Mouse (Mus musculus) thymus, adult 2 months (tissue): ENCODE data around the gene Cdkl5. TPM values are rescaled to one million over a fixed set of nuclear protein-coding genes. Genes with fewer than 3 reads are reported as not detected.

Experiments
- DNase-seq: peaks from one replicate; pipeline ENCODE4 v3.0.0; 2021
- H3K27ac ChIP-seq: fragments of 200-500 bp; 2 replicates; pipeline ENCODE4 v1.5.1; 2012; ENCODE audit warnings: low read length, control low read depth; ENCODE audit not compliant: control insufficient read depth, insufficient read depth
- H3K27me3 ChIP-seq: fragments of 200-500 bp; 2 replicates; pipeline ENCODE4 v1.6.1; 2012; ENCODE audit warnings: mild to moderate bottlenecking, low read length, moderate library complexity, mixed read lengths; ENCODE audit not compliant: control insufficient read depth, insufficient read depth
- H3K36me3 ChIP-seq: fragments of 200-500 bp; 2 replicates; pipeline ENCODE4 v1.6.1; 2012; ENCODE audit warnings: mild to moderate bottlenecking, low read length, moderate library complexity; ENCODE audit not compliant: control insufficient read depth, insufficient read depth
- H3K4me1 ChIP-seq: fragments of 200-500 bp; replicated peaks from 2 replicates; pipeline ENCODE4 v1.6.1; 2012; ENCODE audit warnings: low read length; ENCODE audit not compliant: control insufficient read depth, insufficient read depth
- H3K4me3 ChIP-seq: fragments of 200-500 bp; 2 replicates; pipeline ENCODE4 v1.5.1; 2012; ENCODE audit warnings: mild to moderate bottlenecking, low read length, control low read depth, moderate library complexity; ENCODE audit not compliant: control insufficient read depth, insufficient read depth
- CTCF ChIP-seq: fragments of 200-500 bp; IDR thresholded peaks from 2 replicates; pipeline ENCODE4 v1.5.1; 2012; ENCODE audit warnings: mild to moderate bottlenecking, control low read depth, low read length, moderate library complexity, borderline replicate concordance; ENCODE audit not compliant: control insufficient read depth, poor library complexity, insufficient read depth; ENCODE audit errors: extremely low read depth
- POLR2A ChIP-seq: fragments of 200-500 bp; IDR thresholded peaks from 2 replicates; pipeline ENCODE4 v1.6.1; 2012; ENCODE audit warnings: mild to moderate bottlenecking, low read length, control low read depth, moderate library complexity; ENCODE audit not compliant: control insufficient read depth, poor library complexity, insufficient read depth; ENCODE audit errors: extremely low read depth
- WGBS: fragments of 180-500 bp; shearing (Covaris S2); methylation state at CpG from one replicate; pipeline ENCODE4 v1.1.7; 2018; 5-methylcytosine and 5-hydroxymethylcytosine counted together
- polyA plus RNA-seq: library from polyadenylated mRNA; depleted of rRNA; stranded (reverse); fragments of >200 nt; gene quantifications from 2 replicates; pipeline ENCODE4 v1.2.3, GENCODE M21; 2012

The Cdkl5 gene
- polyA plus RNA-seq, 1 experiment: 0.98 TPM

- WGBS: 95% methylated on average over 2 of the region's 2 CpGs
- TF ChIP-seq POLR2A (no peak), CTCF (no peak)
Measured at GRCm38 (mm10) chrX:160901118-160901517, 93.4 kb downstream of the Cdkl5 start.

DNA sequence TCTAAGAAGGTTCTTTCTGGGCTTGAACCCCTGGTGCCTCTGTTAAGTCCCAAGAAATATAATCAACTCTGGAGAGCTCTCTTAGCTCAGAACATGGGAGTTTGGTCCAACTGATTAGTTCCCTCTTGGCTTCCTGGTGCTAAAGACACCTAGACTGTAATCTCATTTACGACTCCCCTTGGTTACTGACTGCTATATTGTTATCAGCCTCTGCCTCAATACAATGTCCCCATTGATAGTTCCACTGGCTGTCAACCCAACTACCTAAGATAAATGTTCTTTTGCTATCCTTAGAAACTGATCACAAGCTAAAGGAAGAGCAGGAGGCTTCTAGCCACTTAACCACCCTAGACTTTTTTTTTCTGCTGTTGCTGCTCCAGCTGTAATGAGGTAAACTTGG is 102.4 kb downstream of the Cdkl5 start:
- no peaks in the 10 kb centered on the region for H3K36me3 ChIP-seq
- whole genome bisulfite sequencing: 92% methylated on average over 1 of the region's 1 CpGs
- no peak for DNase-seq
- H3K27ac ChIP-seq: no peak overlapping the region
- no peak overlapping the region for H3K4me3 ChIP-seq
- TF ChIP-seq CTCF: no peak
- H3K27me3 ChIP-seq: no peaks in the 10 kb centered on the region
- no peaks in the 10 kb centered on the region for H3K4me1 ChIP-seq

More at GRCm38 (mm10) chrX:160901118-160901517, 93.4 kb downstream of the Cdkl5 start:
- Histone ChIP-seq H3K4me3 (no peak overlapping the region), H3K27me3 (no peaks in the 10 kb centered on the region), H3K36me3 (no peaks in the 10 kb centered on the region), H3K4me1 (no peaks in the 10 kb centered on the region), H3K27ac (no peak overlapping the region)
- DNase-seq: no peak

DNA sequence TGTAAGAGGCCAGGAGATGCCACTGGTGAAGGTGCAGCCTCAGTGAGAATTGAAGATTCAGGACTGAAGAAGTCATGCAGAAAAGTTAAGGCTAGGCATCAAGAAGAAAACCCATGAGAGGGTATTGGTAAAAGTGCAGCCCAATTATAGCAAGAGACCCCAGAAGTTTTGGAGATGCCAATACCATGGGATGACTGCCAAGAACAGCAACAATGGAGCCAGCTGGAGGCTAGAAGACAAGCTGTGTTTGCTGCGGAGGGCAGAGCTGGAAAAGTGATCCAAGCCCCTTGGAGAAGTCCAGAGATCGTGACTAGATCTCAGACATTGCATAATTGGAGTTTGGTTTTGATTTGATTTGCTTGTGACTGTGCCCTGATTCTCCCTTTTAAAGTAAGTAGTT is 108.2 kb downstream of the Cdkl5 start:
- H3K27ac ChIP-seq: no peak overlapping the region
- no peak overlapping the region for H3K4me3 ChIP-seq
- 98% methylated on average over 2 of the region's 2 CpGs for WGBS
- no peaks in the 10 kb centered on the region for H3K27me3 ChIP-seq
- H3K36me3 ChIP-seq: no peaks in the 10 kb centered on the region
- no peaks in the 10 kb centered on the region for H3K4me1 ChIP-seq
- no peak for DNase-seq
- TF ChIP-seq POLR2A (no peak), CTCF (no peak)

DNA sequence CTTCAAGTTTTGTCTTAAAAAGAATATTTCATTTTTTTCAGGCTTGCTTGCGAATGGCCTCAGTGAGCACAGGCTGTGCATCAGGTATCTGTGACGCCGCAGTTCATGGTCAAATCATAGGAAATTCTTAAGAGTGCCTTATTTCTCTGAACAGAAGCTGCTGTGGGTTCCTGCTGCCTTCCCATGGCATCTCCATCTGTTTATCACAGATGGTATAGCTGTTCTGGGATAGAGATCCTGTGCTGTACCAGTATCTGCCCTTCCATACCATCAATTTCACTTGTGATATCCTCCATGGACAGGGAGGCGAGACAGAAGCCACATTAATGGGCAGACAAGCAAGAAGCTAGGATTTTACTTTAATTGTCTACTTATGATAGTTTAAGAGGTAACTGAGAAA is 127.9 kb downstream of the Cdkl5 start:
- no peak overlapping the region for H3K4me3 ChIP-seq
- WGBS: 98% methylated on average over 4 of the region's 4 CpGs
- no peaks in the 10 kb centered on the region for H3K27me3 ChIP-seq
- H3K27ac ChIP-seq: no peak overlapping the region
- no peaks in the 10 kb centered on the region for H3K36me3 ChIP-seq
- no peak for TF ChIP-seq CTCF
- TF ChIP-seq POLR2A: no peak
- H3K4me1 ChIP-seq: no peaks in the 10 kb centered on the region
- DNase-seq: no peak

- TF ChIP-seq POLR2A: no peak
- TF ChIP-seq CTCF: no peak
- H3K4me3 ChIP-seq: no peak overlapping the region
- no peaks in the 10 kb centered on the region for H3K4me1 ChIP-seq
- DNase-seq: no peak
- no peak overlapping the region for H3K27ac ChIP-seq
- 94% methylated on average over 4 of the region's 4 CpGs for WGBS
- no peaks in the 10 kb centered on the region for H3K36me3 ChIP-seq
- H3K27me3 ChIP-seq: no peaks in the 10 kb centered on the region
Measured at GRCm38 (mm10) chrX:160865022-160865421, 129.5 kb downstream of the Cdkl5 start.

- DNase-seq: no peak
- TF ChIP-seq POLR2A (no peak), CTCF (no peak)
- Histone ChIP-seq H3K27ac (no peak overlapping the region), H3K27me3 (no peaks in the 10 kb centered on the region), H3K4me3 (no peak overlapping the region), H3K4me1 (no peaks in the 10 kb centered on the region), H3K36me3 (no peaks in the 10 kb centered on the region)
- WGBS: 94% methylated on average over 4 of the region's 4 CpGs
Measured at GRCm38 (mm10) chrX:160863689-160864383, 130.7 kb downstream of the Cdkl5 start.

GRCm38 (mm10) chrX:160808226-160808625 is 186.3 kb downstream of the Cdkl5 start:
- Histone ChIP-seq H3K36me3 (no peaks in the 10 kb centered on the region), H3K4me1 (no peaks in the 10 kb centered on the region), H3K27ac (no peak overlapping the region), H3K27me3 (no peaks in the 10 kb centered on the region), H3K4me3 (no peak overlapping the region)
- no peak for DNase-seq
- WGBS: 96% methylated on average over 7 of the region's 7 CpGs
- TF ChIP-seq POLR2A (no peak), CTCF (no peak)
